In the genomic region with DNA sequence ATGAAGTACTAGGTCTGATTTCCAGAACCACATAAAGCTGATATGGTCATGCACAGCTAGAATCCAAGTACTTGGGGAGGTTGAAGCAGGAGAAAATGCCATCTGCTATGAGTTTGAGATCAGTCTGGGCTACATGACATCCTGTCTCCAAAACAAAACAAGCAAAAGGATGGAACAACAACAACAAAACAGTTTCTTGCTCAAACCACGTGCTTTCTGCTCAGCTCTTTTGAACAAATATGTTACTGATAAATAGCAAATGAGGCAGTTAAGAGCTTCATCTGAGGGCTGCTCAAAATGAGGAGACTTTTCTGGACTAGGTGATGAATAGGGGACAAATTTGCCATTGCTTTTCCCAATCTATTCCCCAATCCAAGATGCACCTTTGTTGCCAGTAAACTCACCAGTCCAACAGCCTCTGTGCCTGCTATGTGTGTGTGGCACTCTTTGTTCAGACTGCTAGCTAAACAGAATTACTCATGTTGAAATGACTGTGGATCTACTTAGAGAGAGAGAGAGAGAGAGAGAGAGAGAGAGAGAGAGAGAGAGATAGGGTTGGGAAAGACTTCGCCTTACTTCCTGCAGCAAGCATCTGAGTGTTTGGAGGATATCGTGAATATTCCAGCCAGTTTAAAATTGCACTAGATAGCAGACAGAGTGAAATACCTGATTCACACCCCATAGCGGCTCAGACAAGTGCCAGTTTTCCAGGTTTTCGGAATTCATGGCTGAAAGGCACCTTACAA, we compare ENCODE assay signal across 8 mouse cellular contexts. TPM values are rescaled to one million over a fixed set of nuclear protein-coding genes. Genes with fewer than 3 reads are reported as not detected.
DNase-seq lines count a peak whose midpoint lies in the region; ATAC-seq and TF ChIP-seq lines count a peak whose summit lies in the region.

No protein-coding gene starts in this region.

- WGBS in limb, embryonic 15.5 days: 15% methylated on average over 5 of the region's 5 CpGs
- WGBS in stomach, postnatal 0 days: 10% methylated on average over 5 of the region's 5 CpGs

- H3K27ac ChIP-seq in testis, adult 2 months (ENCODE audit: control insufficient read depth, insufficient read depth, low read depth, low read length): peak overlapping the region; percentile 49; the same call in 1 of the 2 replicates
- peak overlapping the region; percentile 100 for H3K27ac ChIP-seq in limb, embryonic 15.5 days
- peak overlapping the region; percentile 59; the same call in 1 of the 2 replicates for H3K27ac ChIP-seq in stomach, postnatal 0 days (replicated peaks)

- no peaks in the 10 kb centered on the region; the same call in 1 of the 2 replicates for H3K27me3 ChIP-seq in testis, adult 2 months (ENCODE audit: control insufficient read depth, insufficient read depth, low read length)
- H3K27me3 ChIP-seq in limb, embryonic 15.5 days: no peaks in the 10 kb centered on the region
- no peaks in the 10 kb centered on the region for H3K27me3 ChIP-seq in stomach, postnatal 0 days (ENCODE audit: control insufficient read depth, insufficient read depth, low read length)

- no peak for ATAC-seq in limb, embryonic 15.5 days (ENCODE audit: insufficient number of reproducible peaks, low FRiP score, low TSS enrichment, low read depth)
- ATAC-seq in stomach, postnatal 0 days (ENCODE audit: low FRiP score, low TSS enrichment): no peak

- peak overlapping the region; percentile 92; the same call in 1 of the 2 replicates for H3K4me3 ChIP-seq in testis, adult 2 months (ENCODE audit: control insufficient read depth, low read depth, low read length)
- peak overlapping the region; percentile 61 for H3K4me3 ChIP-seq in limb, embryonic 15.5 days
- H3K4me3 ChIP-seq in stomach, postnatal 0 days (ENCODE audit: low read depth, low read length): peak overlapping the region; percentile 77

- H3K9me3 ChIP-seq in limb, embryonic 15.5 days: no peaks in the 10 kb centered on the region
- H3K9me3 ChIP-seq in stomach, postnatal 0 days (ENCODE audit: control insufficient read depth, low read length): no peaks in the 10 kb centered on the region

- TF ChIP-seq POLR2A in testis, adult 2 months (IDR thresholded peaks at IDR 0.05; ENCODE audit: control insufficient read depth, low read depth, low read length): no peak

- peak overlapping the region; percentile 84 for H3K4me2 ChIP-seq in limb, embryonic 15.5 days
- peak overlapping the region; percentile 91 for H3K4me2 ChIP-seq in stomach, postnatal 0 days (replicated peaks; ENCODE audit: low read depth)

- DNase-seq in embryo, embryonic 9.5 days (ENCODE audit: extremely low spot score): peak; percentile 4
- DNase-seq in embryo, embryonic 10.5 days (ENCODE audit: low spot score): no peak
- no peak for DNase-seq in testis, postnatal 10 days (ENCODE audit: low spot score)
- peak; percentile 15 for DNase-seq in stomach, postnatal 0 days (ENCODE audit: low spot score)
- DNase-seq in frontal cortex, postnatal 14 days (ENCODE audit: low spot score in 2 of 2): no peak
- no peak for DNase-seq in adrenal gland, postnatal 25 days

- H3K4me1 ChIP-seq in testis, adult 2 months (ENCODE audit: control insufficient read depth, insufficient read depth, low read length): peaks cover 13% of the 10 kb centered on the region
- H3K4me1 ChIP-seq in limb, embryonic 15.5 days: peaks cover 27% of the 10 kb centered on the region
- peaks cover 2% of the 10 kb centered on the region; the same call in 1 of the 2 replicates for H3K4me1 ChIP-seq in stomach, postnatal 0 days (replicated peaks; ENCODE audit: control insufficient read depth, insufficient read depth)

- peak overlapping the region; percentile 42; the same call in 1 of the 2 replicates for H3K9ac ChIP-seq in limb, embryonic 15.5 days
- H3K9ac ChIP-seq in stomach, postnatal 0 days (ENCODE audit: low read length): peak overlapping the region; percentile 72

- no peaks in the 10 kb centered on the region for H3K36me3 ChIP-seq in testis, adult 2 months (ENCODE audit: control insufficient read depth, insufficient read depth, low read length)
- no peaks in the 10 kb centered on the region for H3K36me3 ChIP-seq in limb, embryonic 15.5 days
- no peaks in the 10 kb centered on the region for H3K36me3 ChIP-seq in stomach, postnatal 0 days (ENCODE audit: control insufficient read depth, insufficient read depth, low read length)

- TF ChIP-seq CTCF in testis, adult 2 months (IDR thresholded peaks at IDR 0.05; ENCODE audit: control insufficient read depth, insufficient read depth, insufficient replicate concordance, low read depth, low read length): no peak
- no peak for TF ChIP-seq CTCF in stomach, postnatal 0 days (IDR thresholded peaks at IDR 0.05; ENCODE audit: low read depth)

- TF ChIP-seq EP300 in stomach, postnatal 0 days (optimal IDR thresholded peaks at IDR 0.05): no peak

RNA-seq across cellular contexts. Expression of a gene that starts 0.9 kb away (rescaled TPM):
- 86.9 and 99.2 TPM in 2 replicates for polyA plus RNA-seq in testis, adult 2 months (2012; rRNA removed)
- 26.5 and 27.1 TPM in 2 replicates for polyA plus RNA-seq in limb, embryonic 15.5 days (2015; fragmentation: Nextera tagmentation; extraction: Ambion mirVana)
- polyA plus RNA-seq in stomach, postnatal 0 days (2015; fragmentation: Nextera tagmentation; extraction: Ambion mirVana): 10.4 and 10.6 TPM in 2 replicates
- total RNA-seq in adrenal gland, postnatal 25 days (2021): 59.6 and 73.2 TPM in 2 replicates

RNA-seq across cellular contexts. Expression of a gene that starts 59.5 kb away (rescaled TPM):
- 192 and 208 TPM in 2 replicates for polyA plus RNA-seq in testis, adult 2 months (2012; rRNA removed)
- polyA plus RNA-seq in limb, embryonic 15.5 days (2015; fragmentation: Nextera tagmentation; extraction: Ambion mirVana): 64.6 and 67.1 TPM in 2 replicates
- polyA plus RNA-seq in stomach, postnatal 0 days (2015; fragmentation: Nextera tagmentation; extraction: Ambion mirVana): 35.2 and 39.5 TPM in 2 replicates
- 140 and 170 TPM in 2 replicates for total RNA-seq in adrenal gland, postnatal 25 days (2021)

Comparison
In these comparisons a context has a peak if more than half of its experiments do, and no peak if none do; other contexts are left out.
1. DNase-seq: peak in embryo, embryonic 9.5 days (single experiment) and stomach, postnatal 0 days (single experiment); none in embryo, embryonic 10.5 days (single experiment), testis, postnatal 10 days (single experiment), frontal cortex, postnatal 14 days (0 of 2) and adrenal gland, postnatal 25 days (single experiment).
2. H3K27ac ChIP-seq: peak in every context shown above with its lines; median percentile 100 in limb, embryonic 15.5 days; 59 in stomach, postnatal 0 days; 49 in testis, adult 2 months.
3. Peak in every context shown above with its lines, with median percentiles within 50 percentile points of each other: H3K4me3 ChIP-seq.